Mouse (Mus musculus): ENCODE measurements around the gene Gm20388. TPM values are rescaled to one million over a fixed set of nuclear protein-coding genes. Genes with fewer than 3 reads are reported as not detected.

Gm20388 gene
- total RNA-seq, 2 experiments from 2014 or later: 12.7 TPM; not detected in 1

DNA sequence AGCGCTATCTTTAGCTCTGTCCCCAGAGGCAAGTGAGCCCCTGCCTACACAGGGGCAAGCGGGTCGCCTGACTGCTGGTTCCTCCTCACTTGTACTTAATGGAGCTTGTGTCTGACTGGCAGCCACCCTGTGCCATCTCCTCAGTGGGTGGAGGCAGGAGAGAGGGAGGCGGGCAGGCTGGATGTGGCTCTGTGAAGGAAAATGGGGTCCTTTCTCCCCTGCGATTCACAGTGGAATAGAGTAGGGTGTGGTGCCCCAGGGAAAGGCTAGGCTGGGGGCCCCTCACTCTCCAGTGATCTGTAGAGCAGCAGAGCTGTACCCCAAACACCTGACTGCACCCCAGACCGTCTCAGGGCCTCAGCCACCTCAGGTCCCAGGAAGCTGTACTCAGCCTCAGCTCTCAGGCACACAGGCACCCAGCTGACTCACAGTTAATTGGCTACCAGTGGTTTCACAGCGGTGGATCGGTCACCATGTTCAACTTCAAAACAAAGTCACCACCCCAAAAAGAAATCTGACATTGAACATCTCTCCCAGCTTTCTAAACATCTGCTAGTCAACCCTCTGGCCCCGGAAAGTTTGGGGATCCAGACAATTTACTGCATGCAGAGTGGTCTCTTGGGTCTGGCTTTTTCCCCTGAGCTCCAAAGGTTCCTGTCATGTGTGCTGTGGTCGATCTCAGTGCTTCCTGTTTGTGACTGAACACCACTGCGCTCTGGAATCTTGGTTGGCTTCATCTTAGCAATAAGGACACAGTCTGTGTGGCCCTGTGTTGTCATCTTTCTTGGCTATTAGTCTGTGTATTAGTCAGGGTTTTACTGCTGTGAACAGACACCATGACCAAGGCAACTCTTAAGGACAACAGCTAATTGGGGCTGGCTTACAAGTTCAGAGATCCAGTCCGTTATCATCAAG is 2434.8 kb downstream of the Gm20388 start:
- DNase-seq: no peak

DNA sequence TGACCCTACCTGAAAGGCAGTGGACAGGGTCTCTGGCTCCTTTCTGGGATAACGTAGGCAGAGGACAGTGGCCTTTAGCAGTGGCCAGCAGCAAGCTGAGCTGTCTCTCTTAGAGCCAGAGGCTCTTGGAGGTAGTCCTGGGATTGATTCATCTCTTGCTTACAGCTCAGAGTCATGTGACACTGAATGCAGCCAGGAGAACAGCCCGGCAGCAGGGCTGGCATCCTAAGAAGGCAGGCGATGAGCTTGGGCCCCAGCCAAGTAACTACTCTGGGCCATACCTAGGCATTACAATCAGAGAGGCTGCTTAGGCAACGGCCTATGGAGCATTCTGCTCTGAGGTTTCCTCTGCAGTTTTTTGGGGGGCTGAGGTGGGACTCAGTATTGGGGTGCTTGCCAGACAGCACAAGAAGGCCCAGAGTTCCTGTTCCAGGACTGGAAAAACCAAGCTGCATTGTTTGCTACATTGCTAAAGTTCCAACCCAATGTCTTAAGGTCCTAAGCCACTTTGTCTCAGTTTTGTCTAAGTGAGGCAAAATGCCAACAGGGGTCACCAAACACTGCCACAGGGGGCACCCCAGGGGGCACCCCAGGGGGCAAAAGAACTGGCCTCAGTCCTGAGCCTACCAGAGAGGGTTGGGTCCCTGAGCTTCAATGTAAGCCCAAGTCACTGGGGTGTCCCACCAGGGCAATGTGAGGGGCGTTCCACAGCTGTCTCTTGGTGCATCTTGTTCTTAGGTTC is 2437.3 kb downstream of the Gm20388 start:
- peak; percentile 63 to 73 for DNase-seq

GRCm38 (mm10) chr8:122349357-122350297 is 2439.0 kb downstream of the Gm20388 start:
- no peak for DNase-seq

DNA sequence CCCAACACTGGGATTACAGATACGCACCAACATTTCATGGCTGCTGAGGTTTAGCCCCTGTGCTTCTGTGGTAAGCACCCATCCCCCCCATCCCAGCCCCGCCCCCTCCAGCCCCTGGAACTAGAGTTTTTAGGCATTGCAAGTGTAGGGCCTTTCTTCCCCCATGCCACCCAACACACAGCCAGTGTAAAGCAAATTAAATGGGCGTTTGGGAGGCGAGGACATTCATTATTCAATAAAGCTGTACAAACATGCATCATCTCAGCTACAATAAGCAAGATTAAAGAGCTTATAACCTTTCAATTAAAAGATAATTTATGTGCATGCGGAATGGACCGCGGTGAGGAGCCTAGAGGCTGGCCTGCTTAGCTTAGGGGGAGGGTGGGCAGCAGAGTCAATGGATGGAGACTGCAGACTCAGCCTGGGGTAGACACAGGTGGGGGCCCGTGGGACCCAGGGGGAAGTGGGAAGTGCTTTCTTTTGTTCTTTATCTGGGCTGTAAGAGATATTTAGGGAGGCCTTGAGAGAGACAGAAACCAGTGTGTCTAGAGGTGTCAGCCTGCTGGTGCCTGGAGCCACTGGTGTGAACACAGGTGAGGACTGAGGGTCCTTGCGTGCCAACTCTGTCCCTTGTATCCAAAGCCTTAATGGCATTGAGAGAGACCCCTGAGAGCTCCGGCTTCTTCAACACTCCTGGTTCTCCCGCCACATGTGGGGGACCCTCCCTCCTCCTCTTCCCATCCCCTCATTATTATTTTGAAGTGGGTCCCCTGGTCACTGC is 2439.9 kb downstream of the Gm20388 start:
- no peak for DNase-seq

- DNase-seq: no peak
Measured at GRCm38 (mm10) chr8:122354157-122354556, 2443.5 kb downstream of the Gm20388 start.

- DNase-seq: no peak
Measured at GRCm38 (mm10) chr8:122355642-122356606, 2445.3 kb downstream of the Gm20388 start.

DNA sequence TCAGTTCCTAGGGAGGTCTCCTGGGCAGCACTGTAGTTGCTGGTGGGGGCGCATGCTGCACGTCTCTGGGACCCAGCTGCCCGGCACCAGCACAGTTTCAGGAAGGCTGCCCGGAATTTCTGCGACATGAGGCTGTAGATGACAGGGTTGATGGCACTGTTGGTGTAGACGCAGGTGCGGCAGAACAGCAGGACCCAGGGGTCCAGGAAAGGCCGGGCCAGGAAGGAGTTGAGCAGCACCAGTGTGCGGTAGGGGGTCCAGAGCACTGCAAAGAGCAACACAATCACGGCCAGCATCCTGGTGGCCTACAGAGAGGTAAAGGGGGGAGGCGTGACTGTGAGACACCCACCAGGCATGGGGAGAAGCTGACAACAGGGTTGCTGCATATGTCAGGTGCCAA is 2446.6 kb downstream of the Gm20388 start:
- no peak for DNase-seq

GRCm38 (mm10) chr8:122357641-122358040 is 2447.0 kb downstream of the Gm20388 start:
- no peak for DNase-seq

- no peak for DNase-seq
Measured at GRCm38 (mm10) chr8:122359111-122359775, 2448.6 kb downstream of the Gm20388 start.

DNA sequence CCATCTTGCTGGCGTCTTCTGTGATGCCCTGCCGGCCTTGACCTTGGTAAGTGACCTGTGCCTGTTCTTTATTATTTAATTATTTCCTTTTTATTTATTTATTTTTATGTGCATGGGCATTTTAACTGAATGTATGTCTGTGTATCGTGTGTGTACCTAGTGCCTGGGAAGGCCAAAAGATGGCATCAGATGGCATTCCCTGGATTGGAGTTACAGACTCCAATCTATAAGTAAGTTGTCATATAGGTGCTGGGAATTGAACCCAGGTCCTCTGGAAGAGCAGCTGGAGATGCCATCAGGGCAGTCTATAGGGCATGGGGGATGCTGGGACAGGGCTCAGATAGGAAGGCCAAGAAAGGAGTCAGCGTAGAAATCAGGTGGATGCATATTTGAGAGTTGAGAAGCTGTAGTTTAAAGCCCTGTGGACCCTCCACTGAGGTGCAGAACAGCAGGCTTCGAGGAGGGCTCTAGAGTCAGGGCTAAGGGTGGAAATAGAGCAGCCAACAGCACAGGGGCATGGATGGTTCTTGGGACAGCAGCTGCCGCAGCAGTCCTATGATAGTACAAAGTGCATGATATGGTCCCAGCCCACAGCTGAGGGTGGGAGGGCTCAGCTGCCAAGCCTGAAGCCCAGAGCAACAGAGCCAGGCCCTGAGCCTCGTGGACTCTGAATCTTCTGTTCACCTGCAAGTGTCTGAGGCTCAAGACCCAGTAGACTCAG is 2450.2 kb downstream of the Gm20388 start, which contains the start of gene Trhr2:
TSS of gene Trhr2 (minus strand) at position 51 of the 721 bp plus-strand sequence.
- DNase-seq: no peak

- DNase-seq: no peak
Measured at GRCm38 (mm10) chr8:122362271-122362670, 2451.6 kb downstream of the Gm20388 start.

DNA sequence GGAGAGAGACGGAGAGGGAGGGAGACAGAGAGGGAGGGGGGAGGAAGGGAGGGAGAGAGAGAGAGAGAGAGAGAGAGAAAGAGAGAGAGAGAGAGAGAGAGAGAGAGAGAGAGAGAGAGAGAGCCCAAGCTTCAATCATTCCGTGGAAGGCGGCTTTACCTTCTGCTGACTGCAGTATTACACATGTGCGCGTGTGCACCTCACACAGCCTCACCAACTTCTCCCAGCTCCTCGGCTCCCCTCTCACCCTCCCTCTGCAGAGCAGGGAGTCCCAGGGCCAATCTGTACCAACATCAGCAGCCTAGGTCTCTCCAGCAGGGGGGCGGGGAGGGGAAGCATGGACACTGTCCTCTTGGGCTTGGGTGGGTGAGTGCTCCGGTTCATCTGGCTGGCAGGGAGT is 2452.3 kb downstream of the Gm20388 start:
- DNase-seq: no peak

- DNase-seq: no peak
Measured at GRCm38 (mm10) chr8:122368494-122368893, 2457.9 kb downstream of the Gm20388 start.

- DNase-seq: peak; percentile 39 to 50
Measured at GRCm38 (mm10) chr8:122369665-122370064, 2459.0 kb downstream of the Gm20388 start.

GRCm38 (mm10) chr8:122371706-122372105 is 2461.1 kb downstream of the Gm20388 start:
- DNase-seq: no peak

- no peak for DNase-seq
Measured at GRCm38 (mm10) chr8:122375320-122375719, 2464.7 kb downstream of the Gm20388 start.

DNA sequence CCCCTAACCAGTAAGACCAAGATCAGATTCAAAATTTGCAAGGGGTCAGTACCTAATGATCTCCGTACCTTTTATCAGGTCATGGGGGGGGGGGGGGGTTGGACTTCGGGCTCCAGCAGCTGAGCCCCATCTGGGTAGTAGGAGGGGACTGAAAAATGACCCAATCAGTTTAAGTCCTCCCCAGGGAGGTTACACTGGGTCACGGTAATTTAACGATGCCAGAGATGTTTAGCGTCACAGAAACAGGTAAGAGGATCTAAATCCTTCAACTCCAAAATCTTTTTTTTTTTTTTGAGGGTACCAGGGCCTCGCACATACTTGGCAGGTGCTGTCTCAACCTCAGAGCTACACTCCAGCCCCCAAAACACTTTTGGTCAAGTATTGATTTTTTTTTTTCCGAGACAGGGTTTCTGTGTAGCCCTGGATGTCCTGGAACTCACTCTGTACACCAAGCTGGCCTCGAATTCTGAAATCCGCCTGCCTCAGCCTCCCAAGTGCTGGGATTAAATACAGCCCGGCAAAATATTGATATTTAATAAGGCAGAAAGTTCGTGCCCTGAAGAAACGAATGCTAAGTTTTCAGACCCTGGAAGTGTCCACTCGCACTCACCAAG is 2465.2 kb downstream of the Gm20388 start:
- DNase-seq: no peak
